Mouse (Mus musculus) layer of hippocampus, adult 9-10 months (tissue): ENCODE data around the gene Otog.
A peak's percentile ranks its signal among the peaks of the same experiment; 100 is the strongest.

ENCODE experiments used
- DNase-seq: peaks from one replicate; pipeline ENCODE4 v3.0.0; 2022; ENCODE audit warnings: low spot score

The Otog gene

DNA sequence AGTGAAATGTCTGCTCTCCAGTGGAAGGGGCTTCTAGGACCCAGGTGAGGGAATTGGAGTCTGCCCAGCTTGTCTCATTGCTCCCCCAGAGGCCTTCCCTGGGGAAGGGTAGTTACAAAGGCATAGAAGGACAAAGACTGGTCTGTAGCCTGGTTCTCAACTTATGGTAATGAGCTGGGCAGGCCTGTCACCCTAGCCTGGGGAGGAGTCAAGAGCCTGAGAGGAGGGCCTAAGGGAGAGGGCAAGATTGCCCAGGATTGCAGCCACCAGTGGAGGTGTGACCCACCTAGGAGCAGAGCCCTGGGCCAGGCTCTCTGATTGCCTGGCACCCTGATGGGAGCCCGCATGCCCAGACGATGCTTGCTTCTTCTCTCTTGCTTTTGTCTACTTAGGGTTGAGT, at the start of gene Otog:
Otog (plus strand) TSS at position 292 of the 400 bp plus-strand sequence.
- no peak for DNase-seq

DNA sequence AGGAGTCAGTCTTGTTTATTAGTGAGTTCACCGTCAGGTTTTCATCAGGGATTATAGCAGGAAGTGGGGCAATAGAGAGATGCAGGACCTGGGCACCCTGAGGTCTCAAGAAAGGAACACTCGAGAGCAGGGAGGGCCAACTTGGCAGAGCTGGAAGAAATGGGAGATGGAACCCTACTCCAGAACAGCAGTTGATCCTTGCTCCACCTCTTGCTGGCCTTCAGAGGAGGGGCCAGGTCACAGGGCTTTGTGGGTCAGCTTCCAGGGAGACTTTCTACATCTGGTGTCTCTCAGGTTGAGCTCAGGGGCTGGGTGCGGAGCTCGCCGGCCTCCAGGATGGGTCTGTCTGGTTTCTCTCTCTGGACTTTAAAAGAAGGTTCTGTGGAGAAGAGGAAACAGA, 45.4 kb upstream of the Otog start:
- no peak for DNase-seq

DNA sequence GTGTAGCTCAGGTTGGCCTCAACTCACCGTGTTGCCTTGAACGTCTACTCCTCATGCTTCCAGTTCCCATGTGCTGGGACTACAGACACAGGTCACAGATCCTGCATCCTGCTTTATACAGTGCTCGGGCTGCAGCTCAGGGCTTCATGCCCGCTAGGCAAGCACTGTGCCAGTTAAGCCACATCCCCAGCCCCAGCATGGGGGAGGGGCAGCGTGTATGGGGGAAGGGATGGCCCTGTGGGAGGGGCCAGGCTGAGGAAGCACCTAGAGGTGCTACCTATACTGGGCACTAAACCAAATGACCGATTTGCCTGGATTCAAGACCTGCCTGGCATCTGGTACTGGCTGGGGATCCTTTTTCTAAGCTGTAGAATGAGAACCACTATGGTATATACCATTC, 40.8 kb upstream of the Otog start:
- no peak for DNase-seq

DNA sequence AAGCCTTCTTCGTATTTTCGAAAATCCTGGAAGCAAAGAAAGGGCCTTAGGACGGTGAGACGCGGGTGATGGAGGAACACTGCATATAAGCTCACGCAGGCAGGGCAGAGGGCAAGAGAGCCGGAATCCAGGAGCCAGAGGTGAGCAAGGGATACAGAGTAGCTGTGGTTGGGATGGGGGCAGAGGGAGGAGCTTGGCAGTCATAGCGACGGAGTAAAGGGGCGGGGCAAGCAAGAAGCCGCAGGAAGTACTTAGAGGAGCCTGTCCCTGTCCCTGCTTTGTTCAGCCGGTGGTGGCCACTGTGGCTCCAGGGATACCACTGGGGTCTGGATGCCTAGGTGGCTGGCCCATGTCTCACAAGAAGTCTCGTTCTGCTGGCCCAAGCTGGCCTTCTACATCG, 39.1 kb upstream of the Otog start:
- no peak for DNase-seq

DNA sequence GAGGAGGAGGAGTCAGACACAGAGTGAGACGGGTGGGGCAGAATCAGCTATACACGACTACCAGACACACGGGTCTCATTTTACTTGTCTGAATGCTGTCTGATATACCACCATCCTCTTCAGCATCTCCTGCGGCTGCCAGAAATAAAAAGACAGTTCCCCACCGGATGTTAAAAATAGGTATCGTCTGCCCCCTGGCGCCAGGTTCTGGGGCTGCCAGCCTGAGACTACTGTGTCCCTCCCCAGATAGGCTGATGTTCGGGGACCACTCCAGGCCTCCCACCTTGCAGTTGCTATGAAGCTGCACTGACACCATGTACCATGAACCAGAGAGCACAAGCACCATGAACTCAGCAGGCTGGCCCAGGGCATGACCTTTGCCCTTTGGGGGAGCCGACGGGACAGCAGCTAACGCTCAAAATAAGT, 36.7 kb upstream of the Otog start:
- peak; percentile 41 for DNase-seq

DNA sequence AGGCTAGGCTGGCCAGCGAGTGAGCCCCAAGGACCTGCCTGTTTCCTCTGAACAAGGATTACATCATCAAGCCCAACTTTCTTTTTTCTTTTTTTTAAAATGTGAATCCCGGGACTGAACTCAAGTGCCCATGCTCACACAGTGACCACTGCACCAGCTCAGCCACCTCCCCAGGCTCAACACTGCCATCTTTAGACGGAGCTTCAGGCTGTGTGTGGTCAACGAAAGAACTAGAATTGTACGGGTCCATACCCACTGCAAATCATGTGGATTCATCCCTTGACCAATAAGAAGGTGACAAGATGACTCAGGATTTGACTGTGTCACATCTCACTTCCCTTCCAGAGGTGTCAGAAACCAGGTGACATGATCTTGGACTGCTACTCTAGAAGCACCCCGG, 36.0 kb upstream of the Otog start:
- DNase-seq: no peak

DNA sequence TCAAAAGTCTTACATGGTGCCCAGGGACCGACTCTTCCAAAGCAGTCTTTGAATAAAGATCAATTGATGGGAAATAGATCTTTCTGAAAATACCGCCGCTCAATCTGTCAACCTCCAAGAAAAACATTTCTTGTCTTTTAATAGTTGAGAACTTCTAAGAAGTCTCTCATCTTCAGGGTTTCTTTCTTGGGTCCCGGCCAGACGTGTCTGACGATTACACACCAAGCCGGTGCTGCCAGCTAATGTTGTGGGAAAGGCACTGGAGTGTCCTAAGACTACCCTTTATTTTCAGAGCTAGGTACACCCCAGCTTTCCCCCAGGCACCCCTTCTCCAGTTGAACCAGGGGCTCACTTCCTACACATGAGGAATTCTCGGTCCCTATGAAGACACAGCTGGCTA, 32.7 kb upstream of the Otog start:
- no peak for DNase-seq

DNA sequence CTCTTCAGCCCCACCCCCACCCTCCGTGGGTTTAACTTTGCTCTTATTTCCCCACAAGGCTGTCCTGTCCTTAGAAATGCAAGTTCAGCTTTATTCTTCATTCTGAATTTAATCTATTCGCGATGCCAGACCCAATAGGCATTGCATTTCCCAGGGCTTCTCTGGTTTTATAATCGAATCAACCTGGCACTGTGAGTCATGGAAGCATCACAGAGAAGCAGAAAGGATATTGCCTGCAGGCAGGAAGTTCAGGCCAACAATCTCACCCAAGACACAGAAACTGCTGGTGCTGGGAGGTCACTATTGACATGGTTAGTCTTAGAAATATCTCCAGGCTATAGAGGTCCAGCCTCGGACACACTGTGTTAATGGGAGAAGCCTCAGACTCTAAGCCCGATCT, 30.5 kb upstream of the Otog start:
- no peak for DNase-seq

DNA sequence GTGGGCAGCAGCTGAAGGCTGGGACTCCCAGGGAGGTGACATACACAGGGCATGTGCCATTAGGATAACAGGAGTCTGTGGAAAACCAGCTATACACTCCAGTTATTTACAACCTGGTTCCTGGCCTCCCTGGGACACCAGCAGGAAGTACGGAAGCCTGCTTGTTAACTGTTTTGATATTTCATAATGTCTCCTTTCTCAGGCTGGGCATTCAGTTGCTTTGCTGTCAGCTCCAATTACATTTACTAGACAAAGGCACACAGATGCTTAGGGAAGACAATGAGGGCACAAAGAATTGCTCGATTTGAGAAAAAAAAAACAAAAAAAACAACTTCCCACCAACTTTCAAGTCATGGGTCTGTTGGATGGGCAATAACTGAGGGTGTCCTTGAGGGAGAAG, 24.3 kb upstream of the Otog start:
- no peak for DNase-seq

DNA sequence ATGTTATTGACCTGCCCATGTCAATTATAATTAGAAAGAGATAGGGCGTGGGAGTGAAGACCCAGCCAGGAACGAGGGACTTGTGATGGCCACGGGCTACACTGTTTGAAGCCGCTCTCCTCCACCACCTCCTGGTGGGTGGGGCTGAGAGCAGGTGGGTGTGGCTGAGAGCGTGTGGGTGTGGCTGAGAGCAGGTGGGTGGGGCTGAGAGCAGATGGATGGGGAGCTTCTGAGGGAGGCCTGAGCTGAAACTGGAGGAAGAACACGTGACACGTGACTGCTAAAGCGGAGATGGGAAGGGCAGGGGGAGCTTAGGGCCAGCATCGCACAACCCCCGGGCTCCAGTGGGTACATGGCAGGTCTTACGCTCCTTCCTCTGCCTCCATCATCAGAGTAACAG, 22.4 kb upstream of the Otog start:
- no peak for DNase-seq

DNA sequence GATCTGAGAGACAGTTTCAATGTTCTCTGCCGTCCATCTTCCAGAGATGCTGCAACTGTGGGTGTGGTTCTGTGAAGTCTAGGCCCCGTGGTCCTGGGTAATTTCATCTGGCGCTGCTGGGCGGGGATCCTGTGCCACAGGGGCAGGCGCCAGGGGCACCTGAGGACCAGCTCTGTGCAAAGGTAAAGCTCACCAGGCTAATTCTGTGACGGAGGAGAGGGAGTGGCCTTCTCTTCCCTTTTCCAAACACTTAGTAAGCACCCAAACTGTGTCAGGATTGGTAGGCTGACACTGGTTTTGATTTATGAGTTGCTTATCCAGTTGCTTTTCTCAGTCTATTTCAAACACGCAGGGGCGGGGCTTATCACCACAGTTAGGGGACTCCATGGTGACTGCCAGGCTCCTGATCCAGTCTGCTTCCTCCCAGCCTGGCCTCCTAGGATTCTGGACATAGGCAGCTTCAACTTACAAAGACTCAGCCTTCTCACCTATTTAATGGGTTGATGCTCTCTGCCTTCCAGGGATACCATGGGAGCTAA, 20.1 kb upstream of the Otog start:
- DNase-seq: no peak

DNA sequence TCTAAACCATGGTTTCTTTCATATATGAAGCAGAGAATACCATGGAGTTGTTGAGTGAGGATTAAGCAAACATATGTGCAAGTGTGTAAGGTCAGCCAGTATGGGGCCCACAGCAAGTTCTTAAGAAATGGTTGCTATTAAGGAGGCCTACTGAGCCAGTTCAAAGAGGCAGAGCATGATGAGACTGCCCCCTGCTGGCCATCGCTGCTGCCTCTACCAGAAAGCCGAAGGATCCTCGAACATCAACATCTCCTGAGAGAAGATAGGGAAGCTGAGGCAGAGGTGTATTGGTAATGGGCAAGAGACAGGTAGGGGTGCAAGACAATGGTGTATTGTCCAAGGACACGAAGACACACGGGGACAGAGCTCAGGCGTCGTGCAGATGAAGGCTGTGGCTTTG, 14.5 kb upstream of the Otog start:
- peak; percentile 20 for DNase-seq

DNA sequence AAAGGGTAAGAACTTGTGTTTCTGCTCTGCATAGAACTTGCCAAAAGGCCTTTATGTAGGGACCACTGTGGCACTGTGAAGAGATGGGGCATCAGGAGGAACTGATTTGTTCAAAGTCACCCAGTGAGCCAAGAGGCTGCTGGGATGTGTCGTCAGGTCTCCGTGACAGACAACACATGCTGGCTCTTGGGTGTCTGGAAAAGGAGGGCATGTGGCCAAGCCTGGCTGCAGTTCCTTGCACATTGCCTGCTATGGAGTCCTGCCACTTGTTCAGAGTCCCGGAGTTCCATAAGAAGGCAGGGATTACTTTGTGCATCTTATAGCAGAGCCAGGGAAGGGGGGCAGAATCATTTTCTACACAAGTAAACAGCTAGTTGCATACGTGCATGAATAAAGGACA, 13.9 kb upstream of the Otog start:
- DNase-seq: no peak

DNA sequence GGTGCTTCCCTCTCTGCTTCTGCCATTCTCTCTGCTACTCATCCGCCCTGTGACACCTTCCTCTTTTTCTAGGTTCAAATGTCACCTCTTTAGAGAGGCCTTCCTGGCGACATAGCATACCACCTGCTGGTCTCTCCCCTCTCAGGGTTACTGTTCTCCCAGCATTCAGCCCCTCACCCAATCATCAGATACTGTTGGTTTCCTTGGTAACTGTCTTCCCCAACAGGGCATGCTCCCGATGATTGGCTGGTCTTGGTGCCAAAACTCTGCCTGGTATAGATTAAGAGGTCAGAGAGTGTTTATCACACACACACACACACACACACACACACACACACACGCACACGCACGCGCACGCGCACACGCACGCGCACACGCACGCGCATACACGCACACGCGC, 4.8 kb upstream of the Otog start:
- no peak for DNase-seq

DNA sequence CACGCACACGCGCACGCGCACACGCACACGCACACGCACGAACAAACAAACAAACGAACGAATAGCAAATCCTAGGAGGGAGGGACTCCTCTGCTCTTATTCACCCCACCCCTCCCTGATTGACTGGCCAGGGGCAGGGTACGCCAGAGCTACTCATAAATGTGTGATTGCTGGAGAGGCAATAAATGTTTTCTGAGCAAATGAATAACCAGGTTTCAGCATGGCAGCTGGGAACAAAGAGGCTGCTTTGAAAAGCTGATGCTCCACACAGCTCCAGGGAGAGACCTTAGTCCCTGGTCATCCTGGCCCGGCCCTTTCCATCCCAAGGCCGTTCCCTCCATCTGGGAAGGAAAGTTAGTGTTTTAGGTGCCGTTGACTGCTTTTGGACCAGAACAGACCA, 4.4 kb upstream of the Otog start:
- DNase-seq: no peak

DNA sequence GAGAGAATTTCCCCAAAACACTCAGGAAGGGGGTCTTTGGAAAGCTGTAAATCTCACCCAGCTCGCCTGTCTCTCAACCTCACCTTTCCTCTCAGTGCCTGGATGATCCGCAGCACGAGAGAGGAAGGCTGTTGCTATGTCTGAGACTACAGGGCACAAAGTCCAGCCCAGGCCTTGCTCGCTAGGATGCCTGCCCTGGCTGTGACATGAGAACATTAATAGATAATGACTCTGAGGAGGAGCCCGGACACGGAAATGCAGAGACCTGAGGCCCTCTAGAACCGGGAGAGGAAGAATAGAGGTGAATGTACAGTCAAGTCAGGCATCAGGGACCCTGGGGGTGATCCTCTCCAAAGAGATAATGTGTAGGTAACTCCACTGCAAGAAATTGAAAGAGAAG, 3.6 kb upstream of the Otog start:
- no peak for DNase-seq

DNA sequence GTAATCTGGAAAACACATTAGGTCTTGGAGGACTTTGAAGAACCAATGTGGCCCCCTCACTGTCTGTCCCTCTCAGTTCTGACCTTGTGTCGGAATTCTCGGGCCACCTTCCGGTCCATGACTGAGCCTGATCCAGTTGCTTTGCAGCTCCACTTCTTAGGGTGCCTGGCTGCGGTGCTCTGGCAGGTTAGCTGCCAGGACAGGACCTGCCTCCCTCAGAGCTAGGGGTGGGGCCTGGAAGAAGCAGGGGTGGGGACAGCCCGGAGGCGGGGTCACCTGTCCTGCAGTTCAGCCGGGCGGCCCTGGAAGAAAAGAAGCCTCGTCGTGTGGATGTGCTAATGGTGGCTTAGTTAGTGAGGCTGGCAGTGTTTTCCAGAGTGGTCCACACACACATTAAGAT, 2.4 kb upstream of the Otog start, which contains the start of gene Ush1c:
Ush1c (minus strand) TSS at position 158 of the 400 bp plus-strand sequence.
- DNase-seq: no peak

DNA sequence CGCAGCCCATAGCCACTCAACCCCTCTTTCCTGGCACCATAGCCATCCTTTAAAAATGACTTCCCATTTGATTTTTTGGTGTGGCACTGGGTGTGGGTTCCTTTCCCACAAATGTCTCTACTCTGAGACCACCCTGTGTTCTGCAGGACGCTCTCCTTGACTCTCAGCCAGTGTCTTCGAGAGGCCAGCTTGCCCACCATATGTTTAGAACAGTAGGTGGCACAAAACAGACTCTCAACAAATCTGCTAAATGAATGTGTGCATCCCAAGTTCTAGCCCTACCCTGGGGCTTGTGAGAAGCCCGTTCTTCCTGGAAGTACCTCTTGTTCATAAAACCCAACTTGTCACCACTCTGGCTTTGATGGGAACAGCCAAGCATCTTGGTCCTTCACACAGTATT, 696 bp upstream of the Otog start:
- DNase-seq: no peak

DNA sequence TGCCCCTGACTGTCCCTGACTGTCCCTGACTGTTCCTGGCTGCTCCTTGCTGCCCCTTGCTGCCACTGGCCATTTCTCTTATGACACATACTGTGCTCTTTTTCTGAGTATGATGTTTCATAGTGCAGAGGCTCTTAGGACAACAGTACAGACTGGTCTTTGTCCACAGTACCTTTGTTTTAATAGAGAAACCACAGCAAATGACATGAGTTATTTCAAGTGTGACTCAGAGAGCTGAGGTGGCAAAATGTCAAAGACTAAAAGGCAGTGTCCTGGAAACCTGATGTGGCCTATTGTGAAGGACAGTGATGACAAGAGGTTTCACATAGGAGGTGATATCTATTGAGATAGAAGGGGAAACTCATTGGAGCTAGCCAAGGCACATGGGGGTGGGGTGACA, 6.1 kb downstream of the Otog start:
- no peak for DNase-seq

DNA sequence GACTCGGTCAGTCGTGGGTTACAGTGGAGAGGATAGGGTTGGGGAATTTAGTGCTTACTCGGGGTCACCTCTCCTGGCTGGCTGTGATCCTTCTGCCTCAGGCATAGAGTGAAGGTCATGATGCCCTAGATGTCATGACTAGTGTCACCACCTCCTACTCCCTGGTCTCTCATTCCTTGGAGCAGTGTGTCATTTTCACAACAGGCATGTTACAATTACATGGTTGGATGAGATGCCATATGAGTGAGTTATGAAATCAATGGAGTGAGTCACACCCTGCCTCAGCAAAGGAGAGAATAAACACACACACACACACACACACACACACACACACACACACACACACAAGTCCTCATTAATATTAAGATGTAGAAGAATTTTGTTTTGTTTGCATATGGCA, 6.8 kb downstream of the Otog start:
- DNase-seq: no peak

DNA sequence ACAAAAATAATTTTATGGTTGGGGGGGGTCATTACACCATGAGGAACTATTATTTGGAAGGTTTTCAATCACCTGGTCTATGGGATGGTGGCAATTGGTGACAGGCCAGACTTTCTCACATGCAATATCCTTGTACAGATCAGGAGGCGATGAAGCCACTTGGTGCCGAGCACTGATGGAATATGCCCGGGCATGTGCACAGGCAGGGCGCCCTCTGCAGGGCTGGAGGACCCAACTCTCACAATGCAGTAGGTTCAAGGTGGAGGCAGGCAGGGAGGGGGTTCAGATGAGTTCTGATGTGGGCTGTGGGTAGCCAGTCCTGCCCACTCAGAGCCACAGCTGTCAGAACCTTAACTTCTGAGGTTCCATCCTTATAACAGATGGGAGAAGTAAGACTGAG, 11.1 kb downstream of the Otog start:
- no peak for DNase-seq

DNA sequence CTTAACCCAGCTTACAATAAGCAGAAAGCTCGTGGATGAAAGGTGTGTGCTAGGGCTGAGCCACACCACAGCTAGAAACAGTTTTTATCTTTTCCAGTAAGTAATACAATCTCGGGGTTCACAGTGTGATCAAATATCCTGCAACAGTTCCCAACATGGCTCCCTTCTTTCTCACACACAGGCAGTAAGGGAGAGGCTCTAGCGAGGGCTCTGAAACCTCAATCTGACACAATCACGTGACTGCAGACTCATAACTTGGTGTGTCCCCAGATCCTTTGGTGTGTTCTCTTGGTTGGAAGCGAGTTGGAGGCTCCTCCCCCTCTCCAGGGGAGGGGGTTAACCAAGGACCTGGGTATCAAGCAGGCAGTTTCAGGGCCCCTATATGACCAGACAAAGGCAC, 35.4 kb downstream of the Otog start:
- DNase-seq: no peak

DNA sequence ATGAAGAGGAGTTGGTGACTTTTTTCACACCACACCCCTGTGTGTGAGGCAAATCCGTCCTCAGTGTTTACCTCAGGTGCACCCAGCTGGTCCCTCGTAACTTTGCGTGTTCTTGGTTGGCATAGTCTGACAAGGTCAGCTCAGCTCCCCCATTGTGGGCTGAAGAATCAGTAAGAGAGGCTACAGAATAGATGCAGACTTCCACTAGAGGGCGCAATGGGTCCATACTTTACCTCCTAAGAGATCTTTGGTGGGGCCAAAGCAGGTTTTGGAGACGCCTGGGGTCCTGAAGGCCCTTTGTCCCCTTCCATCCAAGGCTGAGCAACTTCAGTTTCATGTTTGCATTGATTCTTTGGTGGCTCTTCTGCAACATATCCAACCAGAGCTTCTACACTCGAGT, 39.2 kb downstream of the Otog start:
- DNase-seq: peak; percentile 54

DNA sequence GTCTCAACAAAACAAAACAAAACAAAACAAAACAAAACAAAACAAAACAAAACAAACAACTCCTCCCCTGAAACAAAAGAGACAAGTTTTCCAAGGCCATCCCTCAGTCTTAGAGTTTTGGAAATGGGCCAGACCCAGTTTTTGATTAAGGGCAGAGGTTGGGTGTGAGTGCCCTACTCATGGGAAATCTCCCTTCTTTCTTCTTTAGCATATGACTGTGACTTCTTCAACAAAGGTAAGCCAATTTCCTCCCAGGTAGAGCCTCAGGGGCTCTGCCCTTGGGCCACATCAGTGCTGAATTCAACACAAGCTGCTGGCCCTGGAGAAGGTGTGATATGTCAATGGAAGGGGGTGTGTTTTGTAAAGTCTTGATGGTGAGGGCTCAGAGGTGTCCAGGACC, 40.1 kb downstream of the Otog start:
- DNase-seq: no peak

DNA sequence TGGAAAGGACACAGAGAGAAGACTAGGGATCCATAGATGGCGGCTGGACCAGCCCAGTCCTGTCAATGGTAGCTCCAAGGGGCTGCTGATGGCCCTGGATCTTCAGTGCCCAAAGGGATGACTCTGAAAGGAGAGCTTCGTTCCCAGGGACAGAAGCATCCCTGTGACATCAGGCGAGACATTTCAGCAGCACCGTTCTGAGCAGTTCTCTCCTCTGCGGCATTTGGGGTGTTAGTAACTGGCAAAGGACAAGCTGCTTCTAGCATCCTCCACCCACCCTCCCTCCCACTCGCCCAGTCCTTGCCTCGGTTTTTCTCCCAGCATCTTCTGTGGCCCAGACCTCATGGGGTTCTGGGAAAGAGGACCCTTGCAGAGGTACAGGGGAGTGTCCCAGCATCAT, 41.5 kb downstream of the Otog start:
- DNase-seq: no peak
